Mouse (Mus musculus) hematopoietic stem cell, adult 5-6 weeks (primary cell): ENCODE data around the gene Cldn14. TPM values are rescaled to one million over a fixed set of nuclear protein-coding genes. Genes with fewer than 3 reads are reported as not detected.
A peak's percentile ranks its signal among the peaks of the same experiment; 100 is the strongest.

Source experiments
- ATAC-seq, 2 experiments: fragments of 125-278 bp in 1 of 2; replicated peaks in 1 of 2; 2 replicates each; pipeline ENCODE4 v1.8.0; 2016 to 2017; ENCODE audit warnings: inconsistent platforms in 2 of 2, mild to moderate bottlenecking in 2 of 2, moderate number of reproducible peaks in 2 of 2, low read depth in 1 of 2, moderate TSS enrichment in 1 of 2; ENCODE audit not compliant: low FRiP score in 2 of 2, poor library complexity in 2 of 2, severe bottlenecking in 2 of 2, insufficient read depth in 1 of 2, low TSS enrichment in 1 of 2
- total RNA-seq: library from RNA; stranded (forward); fragments of 172-1452, 232-1000 nt; gene quantifications from 2 replicates; pipeline ENCODE4 v1.2.3, GENCODE M21; 2017

The Cldn14 gene
- total RNA-seq, 1 experiment from 2014 or later, result not detected

GRCm38 (mm10) chr16:93932185-93933168, 76.2 kb downstream of the Cldn14 start:
- no peak for ATAC-seq

- ATAC-seq, result no peak
Measured at GRCm38 (mm10) chr16:93929370-93930032, 79.1 kb downstream of the Cldn14 start.

GRCm38 (mm10) chr16:93925684-93926247, 82.9 kb downstream of the Cldn14 start:
- ATAC-seq, result no peak

GRCm38 (mm10) chr16:93923788-93924187, 84.8 kb downstream of the Cldn14 start:
- no peak for ATAC-seq

GRCm38 (mm10) chr16:93922835-93923389, 85.7 kb downstream of the Cldn14 start:
- ATAC-seq, result no peak

GRCm38 (mm10) chr16:93920673-93921072, 88.0 kb downstream of the Cldn14 start:
- ATAC-seq, result no peak

GRCm38 (mm10) chr16:93919189-93919588, 89.4 kb downstream of the Cldn14 start:
- ATAC-seq, result no peak

- no peak for ATAC-seq
Measured at GRCm38 (mm10) chr16:93918679-93919060, 90.0 kb downstream of the Cldn14 start.

- ATAC-seq, result peak; percentile 80
Measured at GRCm38 (mm10) chr16:93917712-93918678, 90.6 kb downstream of the Cldn14 start.

- ATAC-seq, result no peak
Measured at GRCm38 (mm10) chr16:93915338-93915849, 93.2 kb downstream of the Cldn14 start.

- ATAC-seq, result peak; percentile 46 to 79; a peak in 3 of 4 replicates
Measured at GRCm38 (mm10) chr16:93913881-93914576, 94.6 kb downstream of the Cldn14 start.

- no peak for ATAC-seq
Measured at GRCm38 (mm10) chr16:93912808-93913207, 95.8 kb downstream of the Cldn14 start.

GRCm38 (mm10) chr16:93912158-93912557, 96.5 kb downstream of the Cldn14 start:
- ATAC-seq, result no peak

- no peak for ATAC-seq
Measured at GRCm38 (mm10) chr16:93910735-93911665, 97.6 kb downstream of the Cldn14 start.

GRCm38 (mm10) chr16:93909936-93910335, 98.7 kb downstream of the Cldn14 start:
- ATAC-seq, result no peak
